Mouse (Mus musculus) monocyte, adult 5-6 weeks (primary cell): ENCODE data around the gene Pgbd1. TPM values are rescaled to one million over a fixed set of nuclear protein-coding genes. Genes with fewer than 3 reads are reported as not detected.

Experiments used
- total RNA-seq: library from RNA; stranded (forward); fragments of 200-1000, 200-491, 200-594 nt; gene quantifications from 3 replicates; pipeline ENCODE4 v1.2.3, GENCODE M21; 2017

The Pgbd1 gene
- total RNA-seq, 1 experiment from 2014 or later, result 1.1 TPM

Other genes starting within 250 kb of the Pgbd1 start
- gene Gpx5, start 148.3 kb downstream of the Pgbd1 start, total RNA-seq, result not detected in 3 replicates
- gene Gpx6, start 128.9 kb downstream of the Pgbd1 start, total RNA-seq, result not detected in 3 replicates
- not detected in 3 replicates for gene Olfr1367, start 94.1 kb downstream of the Pgbd1 start, total RNA-seq
- gene Zscan12, start 78.2 kb downstream of the Pgbd1 start, total RNA-seq, result 4.3 to 8.4 TPM (median 7.9 TPM) in 3 replicates
- 32.1 to 66.2 TPM (median 42.5 TPM) in 3 replicates for gene Zkscan3, start 38.3 kb downstream of the Pgbd1 start, total RNA-seq
- 33.0 to 51.1 TPM (median 36.4 TPM) in 3 replicates for gene Zscan26, start 12.7 kb upstream of the Pgbd1 start, total RNA-seq
- 0.76 to 0.97 TPM in 2 of 3 replicates, not detected in the other for gene Nkapl, start 27.5 kb upstream of the Pgbd1 start, total RNA-seq
- 1.6 TPM in 1 of 3 replicates, not detected in the others for gene Zkscan4, start 37.8 kb upstream of the Pgbd1 start, total RNA-seq
- gene Gm10065, start 38.4 kb upstream of the Pgbd1 start, total RNA-seq, result not detected in 3 replicates
- 0.29 to 0.67 TPM (median 0.64 TPM) in 3 replicates for gene AK157302, start 54.2 kb upstream of the Pgbd1 start, total RNA-seq
- gene Gm11273, start 60.4 kb upstream of the Pgbd1 start, total RNA-seq, result 2.5 to 3.8 TPM (median 2.7 TPM) in 3 replicates
- 2.4 to 8.3 TPM (median 3.2 TPM) in 3 replicates for gene Zkscan8, start 90.1 kb upstream of the Pgbd1 start, total RNA-seq
- gene Olfr1366, start 101.8 kb upstream of the Pgbd1 start, total RNA-seq, result not detected in 3 replicates
- not detected in 3 replicates for gene Olfr1535, start 118.8 kb upstream of the Pgbd1 start, total RNA-seq
- gene Olfr1364, start 140.7 kb upstream of the Pgbd1 start, total RNA-seq, result not detected in 3 replicates
- gene Olfr1362, start 173.0 kb upstream of the Pgbd1 start, total RNA-seq, result not detected in 3 replicates
- not detected in 3 replicates for gene Olfr11, start 201.5 kb upstream of the Pgbd1 start, total RNA-seq
- not detected in 3 replicates for gene Olfr1361, start 222.3 kb upstream of the Pgbd1 start, total RNA-seq
- not detected in 3 replicates for gene Olfr1360, start 236.3 kb upstream of the Pgbd1 start, total RNA-seq